ENCODE assay signal across 16 mouse cellular contexts in genomic region chr7:122329588-122329987, GRCm38 (mm10). TPM values are rescaled to one million over a fixed set of nuclear protein-coding genes. Genes with fewer than 3 reads are reported as not detected.
DNase-seq lines count a peak whose midpoint lies in the region; ATAC-seq and TF ChIP-seq lines count a peak whose summit lies in the region.
"Had no signal": no experiment of that assay in that cellular context is flagged by ENCODE, and none has a peak within 500 bp of the region (broad histone marks: within the 10 kb centered on the region; RNA-seq: fewer than 3 reads in every experiment).

No protein-coding gene starts in this region.

- H3K9me3 ChIP-seq in liver, embryonic 11.5 days (ENCODE audit: control insufficient read depth, low read length) = no peaks in the 10 kb centered on the region
- H3K9me3 ChIP-seq: forebrain, embryonic 10.5 days; liver, embryonic 12.5 days; midbrain, embryonic 15.5 days had no signal

- TF ChIP-seq CTCF in liver, adult 2 months (IDR thresholded peaks at IDR 0.05; ENCODE audit: low read depth, low read length) = no peak

- H3K4me2 ChIP-seq in liver, embryonic 11.5 days = no peak overlapping the region
- H3K4me2 ChIP-seq: liver, embryonic 12.5 days; midbrain, embryonic 15.5 days had no signal

- DNase-seq in liver, adult 2 months (ENCODE audit: extremely low read depth, low read depth, low spot score) = peak; percentile 1
- DNase-seq in liver, embryonic 11.5 days (ENCODE audit: low spot score) = no peak
- peak; percentile 90 for DNase-seq in brain, adult 2 months (ENCODE audit: low read depth, low spot score)
- no peak for DNase-seq in retina, postnatal 1 day
- DNase-seq in right cerebral cortex, postnatal 14 days = no peak
- DNase-seq: gastrocnemius, adult 2 months; kidney, adult 9 months; lung, postnatal 14 days had no signal

- H3K4me3 ChIP-seq in liver, adult 2 months (ENCODE audit: insufficient read depth, low read depth, low read length) = no peak overlapping the region
- no peak overlapping the region for H3K4me3 ChIP-seq in liver, embryonic 11.5 days (ENCODE audit: low read depth, low read length)
- H3K4me3 ChIP-seq: forebrain, embryonic 10.5 days; gastrocnemius, adult 2 months; layer of hippocampus, adult 2 months; liver, embryonic 12.5 days; midbrain, embryonic 15.5 days had no signal

- H3K27ac ChIP-seq in liver, adult 2 months (replicated peaks; ENCODE audit: insufficient read depth, low read depth, low read length) = no peak overlapping the region
- H3K27ac ChIP-seq in liver, embryonic 11.5 days (ENCODE audit: low read depth, low read length) = no peak overlapping the region
- H3K27ac ChIP-seq: forebrain, embryonic 10.5 days; gastrocnemius, adult 2 months; layer of hippocampus, adult 2 months; liver, embryonic 12.5 days; midbrain, embryonic 15.5 days had no signal

- no peaks in the 10 kb centered on the region for H3K4me1 ChIP-seq in liver, adult 2 months (ENCODE audit: control insufficient read depth, insufficient read depth, low read length)
- no peaks in the 10 kb centered on the region for H3K4me1 ChIP-seq in liver, embryonic 11.5 days (replicated peaks; ENCODE audit: control insufficient read depth, insufficient read depth, low read length)
- H3K4me1 ChIP-seq: liver, embryonic 12.5 days had no signal

- no peaks in the 10 kb centered on the region for H3K79me2 ChIP-seq in liver, adult 2 months (ENCODE audit: control insufficient read depth, insufficient read depth, low read length)

- H3K36me3 ChIP-seq in liver, adult 2 months (ENCODE audit: control insufficient read depth, insufficient read depth, low read length) = no peaks in the 10 kb centered on the region
- no peaks in the 10 kb centered on the region for H3K36me3 ChIP-seq in liver, embryonic 11.5 days (ENCODE audit: control insufficient read depth, insufficient read depth, low read length)
- H3K36me3 ChIP-seq: forebrain, embryonic 10.5 days; G1E; liver, embryonic 12.5 days; midbrain, embryonic 15.5 days had no signal

- no peak for TF ChIP-seq POLR2A in liver, adult 2 months (IDR thresholded peaks at IDR 0.05; ENCODE audit: extremely low read depth, insufficient read depth, low read length)

- WGBS in liver, adult 2 months = 68% methylated on average over 4 of the region's 4 CpGs
- WGBS in liver, embryonic 11.5 days = 58% methylated on average over 4 of the region's 4 CpGs

- ATAC-seq in liver, embryonic 11.5 days (replicated peaks; ENCODE audit: low FRiP score) = no peak
- ATAC-seq in common myeloid progenitor, adult 5-6 weeks (replicated peaks; ENCODE audit: low read depth, poor library complexity, severe bottlenecking) = peak; percentile 93
- no peak for ATAC-seq in erythroblast, adult 5-6 weeks (replicated peaks; ENCODE audit: low FRiP score, poor library complexity, severe bottlenecking)
- ATAC-seq: hindbrain, embryonic 16.5 days; liver, embryonic 12.5 days; midbrain, embryonic 15.5 days had no signal

- H3K27me3 ChIP-seq in liver, adult 2 months (ENCODE audit: control insufficient read depth, insufficient read depth, low read length) = no peaks in the 10 kb centered on the region
- no peaks in the 10 kb centered on the region for H3K27me3 ChIP-seq in liver, embryonic 11.5 days (replicated peaks; ENCODE audit: control insufficient read depth, insufficient read depth, low read length)
- H3K27me3 ChIP-seq: liver, embryonic 12.5 days; midbrain, embryonic 15.5 days had no signal

- H3K9ac ChIP-seq in liver, adult 2 months (ENCODE audit: low read depth, low read length) = no peak overlapping the region
- H3K9ac ChIP-seq in liver, embryonic 11.5 days (ENCODE audit: low read depth, low read length) = no peak overlapping the region
- H3K9ac ChIP-seq: liver, embryonic 12.5 days; midbrain, embryonic 15.5 days had no signal

RNA-seq across cellular contexts. Expression of gene Prkcb, which starts 41.0 kb away (rescaled TPM):
- 3.7 and 5.6 TPM in 2 replicates for total RNA-seq in liver, adult 2 months (2014; rRNA removed)
- 1.5 and 2.5 TPM in 2 replicates for polyA plus RNA-seq in liver, adult 2 months (2012; rRNA removed)
- polyA plus RNA-seq in liver, embryonic 11.5 days (2014; fragmentation: Nextera tagmentation; extraction: Ambion mirVana) = 3.7 and 4.4 TPM in 2 replicates
- total RNA-seq in common myeloid progenitor, adult 5-6 weeks (2017) = 3.7 and 4.8 TPM in 2 replicates
- 29.7 and 33.6 TPM in 2 replicates for total RNA-seq in erythroblast, adult 5-6 weeks (2015; ENCODE audit: low replicate concordance)
- total RNA-seq in erythroblast, adult 5-6 weeks (2017; ENCODE audit: low replicate concordance) = 18.3 and 20.2 TPM in 2 replicates
- polyA plus RNA-seq: G1E had no signal

Comparison
In these comparisons a context has a peak if more than half of its experiments do, and no peak if none do; other contexts are left out.
1. DNase-seq: peak in liver, adult 2 months (single experiment) and brain, adult 2 months (single experiment); none in liver, embryonic 11.5 days (single experiment), retina, postnatal 1 day (single experiment) and right cerebral cortex, postnatal 14 days (single experiment).